Mouse (Mus musculus) limb, embryonic 12.5 days (tissue): ENCODE results near the gene Ralgps2. TPM values are rescaled to one million over a fixed set of nuclear protein-coding genes. Genes with fewer than 3 reads are reported as not detected.
A peak's percentile ranks its signal among the peaks of the same experiment; 100 is the strongest.

ENCODE experiments used
- ATAC-seq: fragments of 200-750 bp; cut with Nextera tagmentation; 2 replicates; pipeline ENCODE4 v1.8.0; 2017; ENCODE audit warnings: low read depth, moderate TSS enrichment; ENCODE audit not compliant: insufficient number of reproducible peaks, insufficient read depth, low FRiP score, low TSS enrichment
- H3K27ac ChIP-seq: fragments of 300-500 bp; sonication (generic); 2 replicates; pipeline ENCODE4 v1.5.1; 2016; ENCODE audit warnings: mild to moderate bottlenecking, moderate library complexity
- H3K27me3 ChIP-seq: fragments of 300-500 bp; sonication (generic); 2 replicates; pipeline ENCODE4 v1.6.1; 2016; ENCODE audit warnings: mild to moderate bottlenecking, moderate library complexity
- H3K36me3 ChIP-seq: fragments of 300-500 bp; sonication (generic); 2 replicates; pipeline ENCODE4 v1.6.1; 2016; ENCODE audit warnings: mild to moderate bottlenecking, moderate library complexity
- H3K4me1 ChIP-seq: fragments of 300-500 bp; sonication (generic); replicated peaks from 2 replicates; pipeline ENCODE4 v1.6.1; 2016
- H3K4me2 ChIP-seq: fragments of 300-500 bp; sonication (generic); 2 replicates; pipeline ENCODE4 v1.6.1; 2016; ENCODE audit warnings: mild to moderate bottlenecking, moderate library complexity
- H3K4me3 ChIP-seq: fragments of 300-500 bp; sonication (generic); replicated peaks from 2 replicates; pipeline ENCODE4 v1.5.1; 2016; ENCODE audit warnings: mild to moderate bottlenecking
- H3K9ac ChIP-seq: fragments of 300-500 bp; sonication (generic); replicated peaks from 2 replicates; pipeline ENCODE4 v1.6.1; 2016; ENCODE audit warnings: mild to moderate bottlenecking, moderate library complexity
- H3K9me3 ChIP-seq: fragments of 300-500 bp; sonication (generic); 2 replicates; pipeline ENCODE4 v1.6.1; 2016; ENCODE audit warnings: mild to moderate bottlenecking, moderate library complexity
- WGBS: fragments of 180-500 bp; shearing (Covaris S2); methylation state at CpG from one replicate; pipeline ENCODE4 v1.1.7; 2016; 5-methylcytosine and 5-hydroxymethylcytosine counted together
- polyA plus RNA-seq: library from polyadenylated mRNA; unstranded; fragments of >200 nt; fragmentation: Nextera tagmentation; extraction: Ambion mirVana; gene quantifications from 2 replicates; pipeline ENCODE4 v1.2.1, GENCODE M21; 2016

Gene Ralgps2
- polyA plus RNA-seq, 1 experiment from 2014 or later = 83.1 TPM

- Histone ChIP-seq H3K4me2 (no peak overlapping the region), H3K4me3 (no peak overlapping the region), H3K4me1 (peaks cover 16% of the 10 kb centered on the region), H3K9ac (no peak overlapping the region), H3K27ac (no peak overlapping the region), H3K27me3 (no peaks in the 10 kb centered on the region), H3K9me3 (no peaks in the 10 kb centered on the region), H3K36me3 (peaks cover 14% of the 10 kb centered on the region)
- ATAC-seq = no peak
- 93% methylated on average over 2 of the region's 2 CpGs for WGBS
Measured at GRCm38 (mm10) chr1:156856666-156857065, 82.8 kb downstream of the Ralgps2 start.

GRCm38 (mm10) chr1:156854558-156854957, 84.9 kb downstream of the Ralgps2 start:
- ATAC-seq = no peak
- Histone ChIP-seq H3K9me3 (no peaks in the 10 kb centered on the region), H3K4me2 (no peak overlapping the region), H3K27me3 (no peaks in the 10 kb centered on the region), H3K9ac (no peak overlapping the region), H3K36me3 (peaks cover 14% of the 10 kb centered on the region), H3K27ac (no peak overlapping the region), H3K4me3 (no peak overlapping the region), H3K4me1 (peaks cover 16% of the 10 kb centered on the region)
- WGBS = 96% methylated on average over 4 of the region's 4 CpGs

DNA sequence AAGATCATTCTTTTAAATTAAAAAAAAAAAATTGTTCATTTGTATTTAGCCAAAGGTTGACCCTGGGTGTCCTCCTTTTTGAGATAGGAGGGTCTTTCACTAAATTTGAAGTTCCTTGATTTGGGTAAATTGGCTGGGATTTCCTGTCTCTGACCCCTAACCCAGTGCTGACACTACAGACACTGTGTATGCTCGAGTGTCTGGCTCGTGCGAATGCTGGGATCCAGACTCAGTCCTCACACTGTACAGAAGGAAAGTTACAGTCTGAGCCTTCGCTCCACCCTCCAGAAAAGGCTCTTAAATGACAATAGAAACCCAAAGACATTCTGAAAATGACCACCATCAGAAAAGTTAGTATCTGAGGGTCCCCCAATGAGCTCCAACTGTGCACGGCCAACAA, 86.6 kb downstream of the Ralgps2 start:
- no peaks in the 10 kb centered on the region for H3K27me3 ChIP-seq
- no peaks in the 10 kb centered on the region for H3K9me3 ChIP-seq
- whole genome bisulfite sequencing = 52% methylated on average over 5 of the region's 5 CpGs
- H3K4me3 ChIP-seq = no peak overlapping the region
- H3K27ac ChIP-seq = peak overlapping the region; percentile 80
- peaks cover 16% of the 10 kb centered on the region for H3K4me1 ChIP-seq
- ATAC-seq = peak; percentile 52; the same call in 1 of the 2 replicates
- no peak overlapping the region for H3K4me2 ChIP-seq
- no peak overlapping the region for H3K9ac ChIP-seq
- H3K36me3 ChIP-seq = peaks cover 14% of the 10 kb centered on the region

DNA sequence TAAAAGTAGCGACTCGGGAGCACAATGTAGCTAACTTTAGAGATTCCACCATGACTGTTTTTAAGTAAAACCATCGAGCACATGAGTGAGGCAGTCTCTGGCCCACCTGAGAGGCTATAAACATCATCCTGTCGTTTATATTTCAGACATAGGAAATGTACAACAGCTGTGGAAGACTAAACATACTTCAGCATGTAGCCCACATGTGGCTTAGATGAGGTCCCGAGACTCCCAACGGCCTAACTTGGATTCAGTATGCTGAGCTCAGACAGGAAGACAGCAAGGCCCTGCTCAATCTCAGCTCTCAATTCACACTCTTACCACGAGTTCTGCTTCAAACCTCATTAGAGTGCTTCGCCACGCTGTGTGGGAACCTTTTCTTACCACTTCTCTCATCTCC, 87.0 kb downstream of the Ralgps2 start:
- Histone ChIP-seq H3K4me2 (no peak overlapping the region), H3K27ac (peak overlapping the region; percentile 80), H3K36me3 (peaks cover 14% of the 10 kb centered on the region; the same call in 1 of the 2 replicates), H3K9ac (no peak overlapping the region), H3K4me1 (peaks cover 16% of the 10 kb centered on the region), H3K9me3 (no peaks in the 10 kb centered on the region), H3K4me3 (no peak overlapping the region), H3K27me3 (no peaks in the 10 kb centered on the region)
- ATAC-seq = peak; percentile 85
- WGBS = 25% methylated on average over 9 of the region's 9 CpGs

GRCm38 (mm10) chr1:156847098-156847497, 92.3 kb downstream of the Ralgps2 start:
- ATAC-seq = no peak; the same call in 1 of the 2 replicates
- H3K9me3 ChIP-seq = no peaks in the 10 kb centered on the region
- H3K36me3 ChIP-seq = 0 out of 2 replicates have a peak, but pooled peaks cover 8% of the 10 kb centered on the region
- H3K4me1 ChIP-seq = peaks cover 5% of the 10 kb centered on the region
- 74% methylated on average over 4 of the region's 4 CpGs for WGBS
- H3K9ac ChIP-seq = no peak overlapping the region
- no peak overlapping the region for H3K4me2 ChIP-seq
- no peak overlapping the region for H3K4me3 ChIP-seq
- H3K27ac ChIP-seq = no peak overlapping the region
- no peaks in the 10 kb centered on the region for H3K27me3 ChIP-seq

DNA sequence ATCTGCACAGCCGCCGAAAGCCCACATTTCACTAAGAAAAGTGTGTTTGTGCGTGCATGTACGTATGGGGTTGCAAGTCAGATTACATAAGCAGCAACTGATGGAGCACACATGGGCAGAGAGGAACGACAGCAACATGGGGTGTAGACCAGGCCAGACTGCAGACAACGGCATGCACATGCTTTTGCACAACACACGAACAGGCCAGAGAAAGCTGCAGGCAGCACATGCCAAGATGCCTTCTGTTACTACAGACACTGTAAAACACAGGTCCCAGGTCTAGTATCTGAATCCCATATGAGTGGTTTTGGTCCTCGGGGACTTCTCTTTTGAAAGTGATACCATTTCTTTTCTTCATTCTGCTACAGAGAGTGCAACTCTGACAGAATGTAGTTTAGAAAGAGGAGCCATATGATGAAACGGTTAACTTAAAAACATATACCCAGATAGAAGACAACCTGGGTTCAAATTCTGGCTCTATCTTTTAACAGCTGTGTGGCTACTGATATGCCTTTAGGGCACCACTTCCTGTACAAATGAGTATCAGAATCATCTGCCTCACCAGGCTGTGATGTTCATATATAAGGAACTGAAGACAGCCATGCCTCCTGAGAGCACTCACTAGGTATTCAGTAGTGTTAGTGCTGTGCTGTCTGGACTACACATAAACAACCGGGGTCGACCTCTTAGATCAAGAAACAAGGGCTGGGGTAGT, 97.6 kb downstream of the Ralgps2 start:
- no peak overlapping the region for H3K9ac ChIP-seq
- 74% methylated on average over 11 of the region's 11 CpGs for WGBS

DNA sequence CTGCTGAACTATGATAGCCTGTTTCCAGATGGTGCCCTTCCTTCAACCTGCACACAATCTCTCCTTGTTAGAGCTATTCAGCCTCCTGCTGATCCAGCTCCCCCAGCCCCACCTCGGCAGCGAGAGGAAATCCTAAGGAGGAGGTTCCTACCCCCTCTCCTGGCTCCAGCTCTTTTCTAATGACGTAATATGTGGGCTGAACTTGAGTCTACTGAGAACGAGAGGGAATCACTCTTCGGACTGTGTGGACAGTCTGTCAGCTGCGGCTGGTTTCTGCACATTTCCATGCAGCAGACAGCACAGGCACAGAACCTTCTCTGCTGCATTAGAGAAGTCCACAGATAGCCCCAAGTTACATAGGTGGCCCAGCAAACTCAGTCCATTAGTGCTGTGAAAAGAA, 100.7 kb downstream of the Ralgps2 start:
- Histone ChIP-seq H3K4me3 (peak overlapping the region; percentile 32), H3K27ac (peak overlapping the region; percentile 87), H3K4me1 (peaks cover 31% of the 10 kb centered on the region), H3K4me2 (peak overlapping the region; percentile 54), H3K36me3 (no peaks in the 10 kb centered on the region), H3K9me3 (no peaks in the 10 kb centered on the region), H3K9ac (peak overlapping the region; percentile 50), H3K27me3 (no peaks in the 10 kb centered on the region)
- 9% methylated on average over 6 of the region's 6 CpGs for WGBS
- ATAC-seq = peak; percentile 93

More for the DNA sequence above, 97.6 kb downstream of the Ralgps2 start:
- H3K27me3 ChIP-seq = no peaks in the 10 kb centered on the region
- H3K4me1 ChIP-seq = peaks cover 31% of the 10 kb centered on the region
- no peaks in the 10 kb centered on the region for H3K9me3 ChIP-seq
- H3K27ac ChIP-seq = peak overlapping the region; percentile 4; the same call in 1 of the 2 replicates
- H3K4me2 ChIP-seq = peak overlapping the region; percentile 13
- no peak overlapping the region for H3K4me3 ChIP-seq
- no peak for ATAC-seq
- H3K36me3 ChIP-seq = 0 out of 2 replicates have a peak, but pooled peaks cover 8% of the 10 kb centered on the region

DNA sequence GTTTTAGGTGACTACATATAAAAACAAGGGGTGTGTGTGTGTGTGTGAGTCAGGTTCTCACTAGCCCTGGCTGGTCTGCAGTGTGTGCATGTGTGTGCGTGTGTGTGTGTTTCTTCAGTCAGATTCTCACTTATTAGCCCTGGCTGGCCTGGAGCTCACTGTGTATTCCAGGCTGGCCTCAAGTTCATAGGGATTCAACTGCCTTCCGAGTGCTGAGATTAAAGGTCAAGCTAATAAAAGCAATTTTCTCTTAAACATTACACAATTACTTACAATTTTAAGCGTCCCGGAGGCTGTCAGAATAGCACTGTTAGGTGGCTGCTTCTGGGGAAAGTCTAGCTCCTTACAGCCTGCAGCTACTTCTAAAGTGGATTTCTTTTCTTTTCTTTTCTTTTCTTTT, 101.2 kb downstream of the Ralgps2 start, which contains the start of gene Angptl1:
Angptl1 (plus strand) TSS at position 386 of the 400 bp plus-strand sequence.
- no peaks in the 10 kb centered on the region for H3K27me3 ChIP-seq
- 17% methylated on average over 4 of the region's 4 CpGs for WGBS
- H3K9me3 ChIP-seq = no peaks in the 10 kb centered on the region
- peak within 1 kb of the TSS; percentile 50 for H3K9ac ChIP-seq
- peak within 1 kb of the TSS; percentile 87 for H3K27ac ChIP-seq
- peak within 1 kb of the TSS; percentile 32 for H3K4me3 ChIP-seq
- H3K4me2 ChIP-seq = peak within 1 kb of the TSS; percentile 54
- H3K4me1 ChIP-seq = peaks cover 31% of the 10 kb centered on the region
- ATAC-seq = peak; percentile 76; the same call in 1 of the 2 replicates
- no peaks in the 10 kb centered on the region for H3K36me3 ChIP-seq

DNA sequence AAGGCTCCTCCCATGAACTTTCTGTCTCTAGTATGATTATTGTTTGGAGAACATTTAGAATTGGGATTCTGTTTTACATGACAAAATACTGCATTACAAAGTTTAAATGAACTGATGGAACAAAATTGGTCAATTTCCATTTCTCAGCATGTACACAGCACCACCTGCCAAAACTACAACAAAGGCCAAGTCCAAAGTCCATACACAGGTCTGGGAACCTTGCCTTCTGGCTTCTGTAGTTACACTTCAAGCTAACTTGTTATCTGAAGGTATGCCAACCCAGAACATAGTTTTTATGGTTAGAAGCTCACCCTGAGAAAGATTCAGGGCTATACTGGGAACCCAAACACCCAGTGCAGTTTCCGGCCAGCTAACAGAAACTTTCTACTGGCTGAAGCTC, 120.2 kb downstream of the Ralgps2 start:
- ATAC-seq = no peak
- WGBS = 97% methylated on average over 1 of the region's 1 CpGs

DNA sequence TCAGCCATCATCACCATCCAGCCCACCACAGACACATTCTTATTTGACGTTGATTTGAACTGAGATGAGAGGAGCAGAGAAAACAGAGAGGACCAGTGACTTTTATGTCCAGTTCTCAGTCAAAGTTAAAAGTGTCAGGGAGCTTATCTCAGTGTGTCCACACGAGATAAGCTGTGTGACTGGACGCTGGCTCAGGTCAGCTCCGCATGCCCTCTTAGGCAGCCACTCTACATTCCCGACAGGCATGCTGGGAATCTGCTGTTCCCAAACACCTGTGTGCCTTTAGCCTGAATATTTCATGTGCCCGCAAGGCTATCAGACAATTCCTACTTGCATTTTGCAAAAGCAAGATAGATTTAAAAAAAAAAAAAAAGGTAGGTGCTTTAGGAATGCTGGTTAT, 125.9 kb downstream of the Ralgps2 start:
- Histone ChIP-seq H3K36me3 (peaks cover 48% of the 10 kb centered on the region), H3K4me1 (no peaks in the 10 kb centered on the region), H3K4me3 (no peak overlapping the region), H3K9me3 (no peaks in the 10 kb centered on the region), H3K9ac (no peak overlapping the region), H3K27me3 (no peaks in the 10 kb centered on the region), H3K27ac (no peak overlapping the region), H3K4me2 (no peak overlapping the region)
- no peak for ATAC-seq
- WGBS = 63% methylated on average over 6 of the region's 6 CpGs

More for the DNA sequence above, 120.2 kb downstream of the Ralgps2 start:
- H3K9me3 ChIP-seq = no peaks in the 10 kb centered on the region
- peaks cover 46% of the 10 kb centered on the region for H3K36me3 ChIP-seq
- H3K4me1 ChIP-seq = no peaks in the 10 kb centered on the region
- no peaks in the 10 kb centered on the region for H3K27me3 ChIP-seq
- no peak overlapping the region for H3K4me3 ChIP-seq
- no peak overlapping the region for H3K27ac ChIP-seq
- no peak overlapping the region for H3K4me2 ChIP-seq
- H3K9ac ChIP-seq = no peak overlapping the region

DNA sequence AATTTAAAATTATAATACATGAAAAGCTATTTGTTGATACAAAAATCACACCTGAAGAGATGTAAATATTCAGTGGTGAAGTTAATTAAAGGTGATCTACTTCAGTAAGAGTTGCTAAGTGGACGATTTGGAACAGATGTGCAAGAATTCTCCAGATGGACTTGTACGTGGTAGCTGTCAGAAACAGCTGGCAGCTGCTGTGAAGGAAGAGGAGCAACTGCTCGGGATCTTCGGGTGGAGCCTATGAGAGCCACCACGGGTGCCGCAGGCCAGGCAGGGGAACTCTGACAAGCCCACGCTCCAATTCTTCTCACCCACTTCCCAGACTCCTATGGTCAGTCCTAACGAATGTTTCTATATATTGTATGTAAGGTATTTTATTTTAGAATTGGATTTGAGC, 126.7 kb downstream of the Ralgps2 start:
- no peaks in the 10 kb centered on the region for H3K27me3 ChIP-seq
- ATAC-seq = no peak
- WGBS = 44% methylated on average over 8 of the region's 8 CpGs
- H3K9me3 ChIP-seq = no peaks in the 10 kb centered on the region
- no peak overlapping the region for H3K4me2 ChIP-seq
- H3K4me1 ChIP-seq = no peaks in the 10 kb centered on the region
- H3K9ac ChIP-seq = no peak overlapping the region
- peaks cover 45% of the 10 kb centered on the region for H3K36me3 ChIP-seq
- no peak overlapping the region for H3K27ac ChIP-seq
- H3K4me3 ChIP-seq = no peak overlapping the region
